Mouse (Mus musculus) fat pad, adult 2 months (tissue): ENCODE measurements around the gene Crabp2.

Experiments
- DNase-seq: peaks from one replicate; pipeline ENCODE4 v3.0.0-alpha.2; 2011; ENCODE audit warnings: low read depth, low spot score; ENCODE audit errors: extremely low read depth

Gene Crabp2

GRCm38 (mm10) chr3:87982836-87983601 lies 34.6 kb downstream of the Crabp2 start:
- no peak for DNase-seq

GRCm38 (mm10) chr3:87983627-87984026 lies 35.2 kb downstream of the Crabp2 start:
- no peak for DNase-seq

GRCm38 (mm10) chr3:87984094-87984493 lies 35.6 kb downstream of the Crabp2 start:
- no peak for DNase-seq

GRCm38 (mm10) chr3:87985505-87986320 lies 37.2 kb downstream of the Crabp2 start:
- no peak for DNase-seq

- DNase-seq: peak; percentile 14
Observed at GRCm38 (mm10) chr3:87986868-87987267, 38.4 kb downstream of the Crabp2 start.

- DNase-seq: no peak
Observed at GRCm38 (mm10) chr3:87987633-87988032, 39.2 kb downstream of the Crabp2 start.

- DNase-seq: no peak
Observed at GRCm38 (mm10) chr3:87988068-87988467, 39.6 kb downstream of the Crabp2 start.

GRCm38 (mm10) chr3:87989935-87990334 lies 41.5 kb downstream of the Crabp2 start:
- no peak for DNase-seq

- no peak for DNase-seq
Observed at GRCm38 (mm10) chr3:87993436-87993835, 45.0 kb downstream of the Crabp2 start.

- DNase-seq: no peak
Observed at GRCm38 (mm10) chr3:87995331-87995730, 46.9 kb downstream of the Crabp2 start.

- DNase-seq: no peak
Observed at GRCm38 (mm10) chr3:87996401-87996800, 47.9 kb downstream of the Crabp2 start.

- no peak for DNase-seq
Observed at GRCm38 (mm10) chr3:87996971-87997614, 48.6 kb downstream of the Crabp2 start.

GRCm38 (mm10) chr3:87998747-87999146 lies 50.3 kb downstream of the Crabp2 start:
- no peak for DNase-seq

GRCm38 (mm10) chr3:87999243-87999895 lies 50.9 kb downstream of the Crabp2 start:
- no peak for DNase-seq

- no peak for DNase-seq
Observed at GRCm38 (mm10) chr3:88000181-88000580, 51.7 kb downstream of the Crabp2 start, which contains the start of gene Bcan. Gene Bcan (minus strand): TSS chr3:88000230.

- no peak for DNase-seq
Observed at GRCm38 (mm10) chr3:88000816-88001595, 52.5 kb downstream of the Crabp2 start.

GRCm38 (mm10) chr3:88002291-88002976 lies 54.0 kb downstream of the Crabp2 start:
- DNase-seq: no peak
